Mouse (Mus musculus) midbrain, embryonic 12.5 days (tissue): ENCODE results near the gene Gm9. TPM values are rescaled to one million over a fixed set of nuclear protein-coding genes. Genes with fewer than 3 reads are reported as not detected.

Source experiments
- ATAC-seq: fragments of 200-750 bp; cut with Nextera tagmentation; 2 replicates; pipeline ENCODE4 v1.8.0; 2017; ENCODE audit warnings: low read depth, moderate TSS enrichment, moderate library complexity; ENCODE audit not compliant: low FRiP score
- H3K27ac ChIP-seq: fragments of 300-500 bp; sonication (generic); replicated peaks from 2 replicates; pipeline ENCODE4 v1.5.1; 2016; ENCODE audit warnings: mild to moderate bottlenecking
- H3K27me3 ChIP-seq: fragments of 300-500 bp; sonication (generic); 2 replicates; pipeline ENCODE4 v1.6.1; 2016; ENCODE audit warnings: mild to moderate bottlenecking
- H3K36me3 ChIP-seq: fragments of 300-500 bp; sonication (generic); 2 replicates; pipeline ENCODE4 v1.6.1; 2016
- H3K4me1 ChIP-seq: fragments of 300-500 bp; sonication (generic); 2 replicates; pipeline ENCODE4 v1.6.1; 2016
- H3K4me2 ChIP-seq: fragments of 300-500 bp; sonication (generic); replicated peaks from 2 replicates; pipeline ENCODE4 v1.6.1; 2016; ENCODE audit warnings: mild to moderate bottlenecking, moderate library complexity
- H3K4me3 ChIP-seq: fragments of 300-500 bp; sonication (generic); 2 replicates; pipeline ENCODE4 v1.5.1; 2016; ENCODE audit warnings: mild to moderate bottlenecking
- H3K9ac ChIP-seq: fragments of 300-500 bp; sonication (generic); replicated peaks from 2 replicates; pipeline ENCODE4 v1.6.1; 2016; ENCODE audit warnings: mild to moderate bottlenecking, moderate library complexity
- H3K9me3 ChIP-seq: fragments of 300-500 bp; sonication (generic); 2 replicates; pipeline ENCODE4 v1.6.1; 2016; ENCODE audit warnings: mild to moderate bottlenecking
- WGBS: fragments of 180-500 bp; shearing (Covaris S2); methylation state at CpG from one replicate; pipeline ENCODE4 v1.1.7; 2016; 5-methylcytosine and 5-hydroxymethylcytosine counted together
- polyA plus RNA-seq: library from polyadenylated mRNA; unstranded; fragments of >200 nt; fragmentation: Nextera tagmentation; extraction: Ambion mirVana; gene quantifications from 2 replicates; pipeline ENCODE4 v1.2.1, GENCODE M21; 2016

Gene Gm9
- polyA plus RNA-seq, 1 experiment from 2014 or later = not detected

DNA sequence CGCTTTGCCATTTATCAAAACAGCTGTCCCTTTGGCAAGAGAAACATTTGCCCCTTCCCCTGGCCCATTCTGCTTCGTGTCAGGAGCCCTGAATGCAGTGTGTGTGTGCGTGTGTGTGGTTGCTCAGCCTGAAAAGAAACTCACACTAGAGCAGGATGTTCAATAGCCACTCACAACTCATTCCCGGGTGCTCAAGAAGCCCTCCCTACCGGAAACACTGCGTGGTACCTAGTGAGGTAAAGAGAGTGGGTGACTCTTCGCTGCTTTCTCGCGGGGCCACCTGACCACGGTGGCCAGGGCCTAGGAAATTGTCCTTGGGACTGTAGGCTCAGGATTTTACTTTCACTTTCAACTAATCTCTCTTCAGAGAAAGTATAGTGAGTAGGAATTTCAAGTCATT lies 49.7 kb downstream of the Gm9 start:
- WGBS = 77% methylated on average over 10 of the region's 10 CpGs
- Histone ChIP-seq H3K9me3 (no peaks in the 10 kb centered on the region), H3K4me1 (no peaks in the 10 kb centered on the region), H3K4me2 (no peak overlapping the region), H3K9ac (no peak overlapping the region), H3K27ac (no peak overlapping the region), H3K4me3 (no peak overlapping the region), H3K27me3 (no peaks in the 10 kb centered on the region), H3K36me3 (no peaks in the 10 kb centered on the region)
- ATAC-seq = no peak

Other genes with a start within 250 kb of the Gm9 start
- gene Sept6, start 219.2 kb downstream of the Gm9 start, polyA plus RNA-seq = 49.2 and 55.5 TPM in 2 replicates
- gene Sowahd, start 162.2 kb downstream of the Gm9 start, polyA plus RNA-seq = not detected in 2 replicates
- gene Rpl39, start 125.6 kb downstream of the Gm9 start, polyA plus RNA-seq = 412 and 427 TPM in 2 replicates
- 23.7 and 24.1 TPM in 2 replicates for gene Upf3b, start 100.7 kb downstream of the Gm9 start, polyA plus RNA-seq
- 23.9 and 28.6 TPM in 2 replicates for gene Nkap, start 84.2 kb downstream of the Gm9 start, polyA plus RNA-seq
- gene Akap14, start 42.2 kb downstream of the Gm9 start, polyA plus RNA-seq = 0.17 TPM in 1 of 2 replicates, not detected in the other
- 412 and 415 TPM in 2 replicates for gene Ndufa1, start 19.9 kb downstream of the Gm9 start, polyA plus RNA-seq
- gene Rnf113a1, start 19.8 kb downstream of the Gm9 start, polyA plus RNA-seq = 15.7 and 17.0 TPM in 2 replicates
- gene Rhox1, start 11.2 kb upstream of the Gm9 start, polyA plus RNA-seq = not detected in 2 replicates
- gene Rhox2a, start 33.9 kb upstream of the Gm9 start, polyA plus RNA-seq = 0.32 TPM in 1 of 2 replicates, not detected in the other
- not detected in 2 replicates for gene Rhox3a, start 38.9 kb upstream of the Gm9 start, polyA plus RNA-seq
- gene Rhox4a, start 54.3 kb upstream of the Gm9 start, polyA plus RNA-seq = not detected in 2 replicates
- gene Rhox3a2, start 169.0 kb upstream of the Gm9 start, polyA plus RNA-seq = not detected in 2 replicates
- gene Rhox4a2, start 179.8 kb upstream of the Gm9 start, polyA plus RNA-seq = 0.56 TPM in 1 of 2 replicates, not detected in the other
- 0.43 TPM in 1 of 2 replicates, not detected in the other for gene Rhox2b, start 201.0 kb upstream of the Gm9 start, polyA plus RNA-seq
- gene Rhox4b, start 221.5 kb upstream of the Gm9 start, polyA plus RNA-seq = 0.24 TPM in 1 of 2 replicates, not detected in the other
- 1.7 and 3.0 TPM in 2 replicates for gene Rhox2c, start 242.6 kb upstream of the Gm9 start, polyA plus RNA-seq
- gene Rhox3c, start 247.5 kb upstream of the Gm9 start, polyA plus RNA-seq = not detected in 2 replicates